Mouse (Mus musculus) embryo, embryonic 11 days (tissue): ENCODE results near the gene Rnf208.

Experiments used
- DNase-seq: peaks from one replicate; pipeline ENCODE4 v3.0.0-alpha.2; 2015

The Rnf208 gene

GRCm38 (mm10) chr2:25242101-25242506, at the start of gene Rnf208, which contains the start of gene Cysrt1:
TSS of gene Rnf208 (plus strand) at chr2:25242255.
TSS of gene Cysrt1 (minus strand) at chr2:25242452.
- peak; percentile 56 for DNase-seq

- DNase-seq: peak; percentile 88
Measured at GRCm38 (mm10) chr2:25193330-25193770, 48.7 kb upstream of the Rnf208 start.

GRCm38 (mm10) chr2:25194006-25194405, 48.0 kb upstream of the Rnf208 start:
- DNase-seq: no peak

- DNase-seq: no peak
Measured at GRCm38 (mm10) chr2:25194486-25195171, 47.4 kb upstream of the Rnf208 start.

- peak; percentile 35 for DNase-seq
Measured at GRCm38 (mm10) chr2:25195211-25196156, 46.6 kb upstream of the Rnf208 start.

GRCm38 (mm10) chr2:25196172-25196954, 45.7 kb upstream of the Rnf208 start, which contains the start of gene Tor4a:
TSS of gene Tor4a (minus strand) at chr2:25196886.
- DNase-seq: peak; percentile 50

GRCm38 (mm10) chr2:25197191-25197590, 44.9 kb upstream of the Rnf208 start:
- no peak for DNase-seq

- DNase-seq: no peak
Measured at GRCm38 (mm10) chr2:25197946-25198345, 44.1 kb upstream of the Rnf208 start.

- DNase-seq: no peak
Measured at GRCm38 (mm10) chr2:25200631-25201030, 41.4 kb upstream of the Rnf208 start.

- DNase-seq: no peak
Measured at GRCm38 (mm10) chr2:25203631-25204214, 38.3 kb upstream of the Rnf208 start.

- no peak for DNase-seq
Measured at GRCm38 (mm10) chr2:25207593-25207992, 34.5 kb upstream of the Rnf208 start.

GRCm38 (mm10) chr2:25210686-25211085, 31.4 kb upstream of the Rnf208 start:
- DNase-seq: no peak

- peak; percentile 95 for DNase-seq
Measured at GRCm38 (mm10) chr2:25211121-25211670, 30.9 kb upstream of the Rnf208 start, which contains the start of gene Nelfb. TSS of gene Nelfb (minus strand) at chr2:25211489.

GRCm38 (mm10) chr2:25213266-25213865, 28.7 kb upstream of the Rnf208 start:
- DNase-seq: no peak

GRCm38 (mm10) chr2:25214444-25214843, 27.6 kb upstream of the Rnf208 start, which contains the start of gene Stpg3:
TSS of gene Stpg3 (minus strand) at chr2:25214637.
- DNase-seq: no peak

- no peak for DNase-seq
Measured at GRCm38 (mm10) chr2:25217666-25218065, 24.4 kb upstream of the Rnf208 start.

- no peak for DNase-seq
Measured at GRCm38 (mm10) chr2:25218445-25218844, 23.6 kb upstream of the Rnf208 start, which contains the start of gene Fam166a. TSS of gene Fam166a (plus strand) at chr2:25218745.

- DNase-seq: no peak
Measured at GRCm38 (mm10) chr2:25221331-25221772, 20.7 kb upstream of the Rnf208 start.

- peak; percentile 76 for DNase-seq
Measured at GRCm38 (mm10) chr2:25223681-25224491, 18.2 kb upstream of the Rnf208 start.

- DNase-seq: no peak
Measured at GRCm38 (mm10) chr2:25224492-25224765, 17.6 kb upstream of the Rnf208 start, which contains the start of gene Tubb4b. TSS of gene Tubb4b (minus strand) at chr2:25224702.
